Mouse (Mus musculus) embryo, embryonic 10 days (tissue): Measurements from ENCODE around the gene Fhod1.
"Not testable (repeated sequence)": the region's sequence is repeated elsewhere in the genome, so short reads cannot be mapped to it uniquely, and the experiment has no call there.

Source experiments
- DNase-seq: peaks from one replicate; pipeline ENCODE4 v3.0.0-alpha.2; 2015; ENCODE audit warnings: low spot score

The Fhod1 gene

DNA sequence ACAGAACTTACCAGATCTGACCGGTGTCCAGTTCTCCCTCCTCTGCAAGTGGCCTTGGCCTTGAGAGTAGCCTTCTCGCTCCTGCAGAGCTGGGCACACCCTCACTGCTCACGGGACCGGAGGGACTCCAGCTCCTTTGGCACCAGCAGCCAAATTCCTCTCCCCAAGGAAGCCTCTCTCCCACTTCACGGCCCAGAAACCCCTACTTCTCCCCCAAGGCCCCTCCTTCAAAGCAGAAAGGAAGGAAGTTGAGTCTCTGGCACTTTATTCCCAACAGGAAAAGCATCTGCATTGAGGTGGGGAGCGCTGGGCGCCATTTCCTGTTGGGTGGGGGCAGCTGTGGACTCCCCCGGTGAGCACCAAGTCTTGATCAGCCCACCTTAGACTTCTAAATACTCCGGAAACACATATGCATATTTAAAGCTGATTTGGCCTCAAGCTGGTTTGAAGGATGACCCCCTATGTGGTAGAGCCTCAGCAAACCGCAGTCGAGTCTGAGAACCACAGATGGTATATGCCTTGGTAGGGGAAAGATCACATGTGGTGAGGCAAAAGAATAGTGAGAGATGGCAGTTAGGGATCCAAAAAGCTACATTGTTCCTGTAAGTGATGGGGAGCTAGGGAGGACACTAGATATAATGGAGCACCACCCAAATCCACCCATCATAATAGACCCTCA is 51.7 kb downstream of the Fhod1 start, which contains the start of gene Exoc3l:
Exoc3l (minus strand) TSS at position 207 of the 679 bp plus-strand sequence.
- DNase-seq: no peak

DNA sequence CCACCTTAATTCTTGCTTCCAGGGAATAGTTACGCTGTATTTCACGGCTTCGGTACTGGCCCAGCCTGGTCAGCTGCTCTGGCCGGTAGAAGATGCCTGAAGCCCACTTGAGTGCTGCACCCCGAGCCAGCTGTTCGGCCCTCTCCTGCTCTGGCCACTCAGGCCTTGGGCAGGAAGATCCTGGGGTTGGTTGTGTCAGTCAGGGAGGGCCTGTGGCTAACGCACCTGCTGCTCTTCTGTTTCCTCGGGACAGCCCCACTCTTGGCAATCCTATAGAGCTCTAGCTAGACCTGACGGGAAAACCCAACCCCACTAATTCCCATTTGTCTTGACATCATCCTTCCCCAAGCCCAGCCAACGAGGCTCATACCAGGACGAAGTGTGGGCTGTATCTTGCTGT is 52.5 kb downstream of the Fhod1 start:
- no peak for DNase-seq

DNA sequence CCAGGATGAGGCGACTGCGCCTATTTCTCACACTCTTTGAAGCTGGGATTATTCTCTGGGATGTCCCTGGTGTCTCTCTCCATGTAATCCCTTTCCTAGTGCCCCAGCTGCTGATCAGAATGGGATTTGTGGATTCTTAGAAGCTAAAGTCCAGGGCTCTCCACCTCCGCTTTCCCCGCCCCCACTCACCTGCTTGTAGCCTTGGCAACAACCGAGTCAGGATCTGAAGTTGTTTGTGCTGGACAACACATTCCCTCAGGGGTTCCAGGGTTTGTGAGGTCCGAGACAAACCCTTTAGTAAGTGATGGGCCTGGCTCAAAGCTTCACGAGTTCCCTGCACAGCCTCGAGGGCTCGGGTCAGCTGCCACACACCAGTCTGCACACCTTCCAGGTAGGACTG is 53.0 kb downstream of the Fhod1 start:
- no peak for DNase-seq

DNA sequence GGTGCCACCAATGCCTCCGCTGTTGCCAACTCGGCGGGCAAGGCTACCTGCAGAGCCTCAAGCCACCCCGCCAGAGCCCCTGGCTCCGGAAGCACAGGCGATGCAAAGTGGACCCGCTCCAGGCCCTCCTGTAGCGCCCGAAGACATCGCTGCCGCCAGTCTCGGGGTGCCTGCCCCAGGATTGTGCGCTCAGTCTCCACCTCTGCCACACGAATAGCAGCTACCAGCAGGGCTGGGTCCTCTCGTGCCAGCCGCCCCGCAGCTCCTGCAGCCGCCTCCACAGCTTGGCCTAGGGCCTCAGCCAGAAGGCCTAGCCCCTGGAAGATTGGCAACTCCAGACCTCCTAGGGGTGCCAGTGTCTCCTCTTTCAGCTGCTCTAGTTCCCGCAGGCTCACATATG is 54.3 kb downstream of the Fhod1 start:
- no peak for DNase-seq

DNA sequence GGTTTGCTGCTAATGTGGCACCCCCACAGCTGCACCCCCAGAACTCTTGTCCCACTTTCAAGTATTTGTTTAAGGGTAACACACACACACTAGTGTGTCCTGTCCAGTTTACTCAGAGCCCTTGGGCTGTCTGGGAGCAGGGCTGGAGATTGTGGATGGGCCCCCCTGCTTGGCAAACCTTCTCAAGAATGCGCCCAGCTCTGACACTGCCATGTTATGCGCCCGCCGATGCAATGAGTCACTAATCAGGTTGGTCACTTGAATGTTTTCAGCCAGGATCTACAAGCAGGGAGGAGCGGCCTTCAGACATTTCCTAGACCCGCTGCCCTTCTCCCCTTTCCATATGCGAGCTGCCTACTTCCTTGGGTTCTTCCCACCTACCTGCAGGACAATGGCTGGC is 55.3 kb downstream of the Fhod1 start:
- DNase-seq: no peak

DNA sequence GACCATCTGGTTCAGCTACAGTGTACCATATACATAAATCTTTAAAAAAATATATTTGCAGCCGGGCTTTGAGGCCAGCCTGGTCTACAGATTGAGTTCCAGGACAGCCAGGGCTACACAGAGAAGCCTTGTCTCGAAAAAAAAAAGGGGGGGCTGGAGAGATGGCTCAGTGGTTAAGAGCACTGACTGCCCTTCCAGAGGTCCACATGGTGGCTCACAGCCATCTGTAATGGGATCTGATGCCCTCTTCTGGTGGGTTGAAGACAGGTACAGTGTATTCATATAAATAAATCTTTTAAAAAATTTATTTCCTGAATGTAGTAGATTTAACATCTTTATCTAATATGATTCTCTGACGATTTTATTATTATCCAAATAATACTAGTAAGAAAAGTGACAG is 56.0 kb downstream of the Fhod1 start:
- DNase-seq: not testable (repeated sequence)

DNA sequence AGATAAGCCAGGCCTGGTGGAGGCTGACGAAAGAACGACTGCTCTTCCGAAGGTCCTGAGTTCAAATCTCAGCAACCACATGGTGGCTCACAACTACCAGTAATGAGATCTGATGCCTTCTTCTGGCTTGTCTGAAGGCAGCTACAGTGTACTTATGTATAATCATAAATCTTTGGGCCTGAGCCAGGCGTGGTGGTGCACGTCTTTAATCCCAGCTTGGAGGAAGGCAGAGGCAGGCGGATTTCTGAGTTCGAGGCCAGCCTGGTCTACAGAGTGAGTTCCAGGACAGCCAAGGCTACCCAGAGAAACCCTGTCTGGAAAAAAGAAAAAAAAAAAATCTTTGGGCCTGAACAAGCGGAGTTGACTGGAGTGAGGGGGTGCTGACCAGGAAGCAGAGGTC is 56.4 kb downstream of the Fhod1 start:
- not testable (repeated sequence) for DNase-seq

DNA sequence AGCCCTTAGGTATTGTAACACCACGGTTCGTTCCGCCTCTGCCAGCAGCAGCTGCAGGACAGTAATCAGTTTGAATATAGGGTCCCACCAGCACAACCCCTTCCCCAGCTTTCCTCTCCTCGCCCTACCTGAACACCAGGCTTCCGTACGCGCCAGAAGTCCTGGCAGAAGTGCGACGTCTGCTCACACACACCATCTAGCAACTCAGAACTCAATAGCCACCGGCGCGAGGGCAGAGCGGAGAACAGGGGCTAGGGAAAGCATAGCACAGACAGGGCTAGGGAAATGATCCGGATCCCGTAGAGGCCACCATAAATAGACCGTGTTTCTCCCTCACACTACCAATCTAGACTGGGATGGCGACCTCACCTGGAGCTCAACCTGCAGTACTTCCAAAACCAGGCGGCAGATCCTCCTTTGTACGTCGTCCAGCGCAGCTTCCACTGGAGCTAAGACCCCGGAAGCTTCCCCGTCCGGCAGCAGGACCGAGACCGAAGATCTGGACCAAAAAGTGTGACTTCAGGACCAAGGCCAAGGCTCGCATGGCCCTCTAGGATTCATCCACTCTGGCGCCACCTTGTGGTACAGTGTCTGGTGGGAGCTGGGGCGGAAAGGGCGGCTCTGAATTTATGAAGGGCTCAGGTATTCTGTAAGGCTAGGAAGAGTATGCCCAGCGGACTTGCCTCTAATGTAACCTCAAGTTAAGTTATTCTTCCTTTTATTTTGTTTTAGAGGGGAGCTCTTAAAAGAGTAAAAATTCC is 57.0 kb downstream of the Fhod1 start:
- DNase-seq: peak; percentile 97

DNA sequence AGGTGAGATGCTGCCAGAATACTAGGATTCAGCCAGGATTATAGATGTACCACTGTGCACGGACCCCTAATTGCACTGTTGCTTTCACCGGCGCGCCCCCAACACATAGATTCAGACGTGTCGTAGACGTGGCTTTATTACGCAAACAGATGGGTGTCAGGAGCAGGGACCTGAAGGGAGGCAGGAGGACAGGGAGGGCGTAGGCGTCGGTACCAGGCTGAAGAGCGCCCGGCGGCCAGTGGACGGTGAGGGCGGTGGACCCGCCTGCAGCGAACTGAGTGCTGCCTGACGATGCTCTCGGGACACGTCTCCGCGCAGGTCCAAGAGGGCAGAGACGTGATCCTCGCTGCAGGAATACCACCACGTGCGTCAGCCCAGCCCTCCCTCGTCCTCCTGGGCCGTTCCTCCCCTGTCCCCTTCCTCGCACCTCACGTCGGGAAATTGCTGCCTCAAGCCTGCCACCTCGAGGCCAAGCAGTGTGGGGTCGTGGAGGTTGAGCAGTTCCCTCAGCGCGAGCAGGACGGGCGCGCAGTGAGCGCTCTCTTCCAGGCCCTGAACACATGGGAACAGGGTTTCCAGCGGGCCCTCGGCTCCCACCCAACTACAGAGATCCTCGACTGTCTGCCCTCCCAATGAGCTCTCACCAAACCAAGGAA is 57.8 kb downstream of the Fhod1 start, which contains the start of gene 4931428F04Rik:
4931428F04Rik (minus strand) TSS at position 60 of the 656 bp plus-strand sequence.
- peak; percentile 76 for DNase-seq

DNA sequence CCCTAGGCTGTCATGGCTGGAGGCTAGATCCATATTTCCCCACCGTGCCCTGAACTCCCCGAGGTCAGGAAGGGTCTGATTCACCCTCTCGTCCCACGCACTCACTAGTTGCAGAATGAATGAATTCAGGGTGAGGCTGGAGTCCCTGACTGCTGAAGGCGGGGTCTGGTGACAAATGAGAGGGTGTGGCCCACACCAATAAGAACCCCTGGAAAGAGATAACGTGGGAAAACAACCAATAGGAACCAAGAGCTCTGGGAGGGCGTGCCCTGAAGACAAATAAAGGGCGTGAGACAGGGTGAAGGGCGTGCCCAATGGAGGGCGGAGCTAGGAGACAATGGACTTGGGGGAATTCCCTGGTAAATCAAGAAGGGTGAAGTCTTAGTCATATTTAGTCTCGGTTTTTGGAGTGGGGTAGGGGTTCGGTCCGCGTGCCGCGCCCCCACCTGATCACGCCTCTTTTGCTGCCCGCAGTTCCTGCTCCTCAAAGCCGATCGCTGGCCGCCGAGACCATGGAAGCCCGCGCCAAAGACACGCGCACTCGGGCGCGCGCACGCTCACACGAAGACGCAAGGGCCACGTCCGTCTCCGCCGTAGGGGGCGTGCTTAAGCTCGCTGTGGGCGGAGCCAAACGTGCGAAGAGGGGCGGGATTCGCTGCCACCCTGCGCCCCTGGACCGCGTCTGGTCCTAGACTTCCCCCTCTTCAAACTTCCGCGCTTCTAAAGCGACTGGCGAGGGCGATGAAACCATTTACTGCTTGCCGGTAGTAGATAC is 58.6 kb downstream of the Fhod1 start:
- peak; percentile 97 for DNase-seq

DNA sequence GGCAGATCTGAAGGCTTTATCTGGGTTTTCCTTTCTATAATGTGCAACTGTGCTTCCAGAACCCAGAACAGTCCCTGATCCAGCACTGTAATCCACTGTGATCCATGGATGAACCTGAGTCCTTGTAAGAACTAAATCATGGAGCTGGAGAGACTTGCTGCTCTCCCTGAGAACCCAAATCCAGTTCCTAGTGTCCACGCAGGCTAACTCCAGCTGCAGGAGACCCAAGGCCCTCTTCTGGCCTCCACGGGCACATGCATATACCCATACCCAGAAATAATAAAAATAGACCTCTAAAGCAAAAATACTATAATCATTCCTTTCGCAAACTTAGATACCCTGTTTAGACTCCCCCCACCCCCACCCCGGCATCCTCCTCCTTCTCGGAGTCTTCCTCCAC is 59.5 kb downstream of the Fhod1 start:
- DNase-seq: no peak

DNA sequence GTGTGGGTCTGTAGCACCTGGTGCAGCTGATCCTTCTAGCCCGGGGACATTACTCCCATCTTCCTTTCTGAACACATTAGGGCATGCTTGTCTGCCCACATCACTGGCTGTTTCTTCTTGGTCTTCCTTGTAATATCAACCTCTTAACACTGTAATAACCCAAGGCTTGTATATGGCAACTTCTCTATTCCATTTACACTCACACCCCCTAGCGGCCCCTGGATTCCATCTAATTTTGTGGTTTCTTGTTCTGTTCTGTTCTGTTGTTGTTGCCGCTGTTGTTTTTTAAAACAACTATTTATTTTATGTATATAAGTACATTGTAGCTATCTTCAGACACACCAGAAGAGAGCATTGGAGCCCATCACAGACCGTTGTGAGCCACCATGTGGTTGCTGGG is 60.8 kb downstream of the Fhod1 start:
- DNase-seq: no peak

DNA sequence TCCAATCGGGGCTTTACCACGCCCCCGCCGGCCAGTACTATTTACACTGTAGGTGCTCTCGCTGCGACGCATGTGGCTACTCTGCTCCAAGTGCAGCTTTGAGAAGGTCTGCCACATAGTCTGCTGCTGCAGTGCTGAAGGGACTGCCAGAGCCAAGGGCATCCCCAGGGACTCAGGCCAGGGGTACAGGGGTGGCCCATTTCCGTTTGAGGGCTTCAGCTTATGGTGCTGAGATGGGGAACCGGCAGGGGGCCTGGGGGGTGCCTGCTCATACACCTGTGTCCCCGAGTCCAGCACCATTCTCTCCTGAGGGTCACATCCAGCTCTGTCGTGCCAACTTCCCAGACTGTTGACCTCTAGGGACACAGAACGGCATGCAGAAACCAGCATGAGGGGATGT is 62.2 kb downstream of the Fhod1 start:
- no peak for DNase-seq

DNA sequence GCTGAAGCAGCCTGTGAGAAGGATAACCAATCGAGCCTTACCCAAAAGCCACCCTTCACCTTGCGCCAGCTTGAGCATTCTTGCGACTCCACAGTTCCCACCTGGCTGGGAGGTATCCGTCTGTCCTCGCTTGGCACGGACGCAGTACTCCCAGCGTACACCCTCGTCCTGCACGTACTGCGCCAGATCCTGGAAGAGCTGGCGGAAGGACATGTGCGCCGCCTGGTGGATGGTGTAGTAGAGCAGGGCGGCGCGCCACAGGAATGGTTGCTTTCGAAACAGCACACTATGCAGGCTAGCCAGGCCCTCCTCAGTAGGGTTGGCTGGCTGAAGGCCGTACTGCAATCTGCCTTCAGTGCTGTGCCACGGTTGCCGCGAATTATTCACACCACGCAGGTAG is 64.7 kb downstream of the Fhod1 start:
- peak; percentile 85 for DNase-seq

DNA sequence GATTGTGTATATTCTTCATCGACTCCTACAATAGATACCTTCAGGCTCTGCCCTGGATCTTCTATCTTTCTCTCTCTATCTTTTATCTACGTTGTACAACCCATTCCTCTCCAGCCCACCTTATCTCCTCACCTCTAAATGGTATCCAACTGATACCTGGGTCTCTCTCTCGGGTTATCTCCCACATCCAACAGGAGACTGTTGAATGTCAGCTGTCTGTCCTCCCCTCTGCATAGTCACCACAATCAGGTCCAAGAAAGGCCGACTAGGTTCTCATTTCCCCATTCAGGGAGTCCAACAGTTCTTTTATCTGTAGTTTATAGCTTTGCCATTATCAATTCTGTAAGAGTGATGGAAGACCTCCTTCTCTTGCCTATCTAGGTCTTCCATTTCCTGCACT is 65.5 kb downstream of the Fhod1 start:
- DNase-seq: no peak

DNA sequence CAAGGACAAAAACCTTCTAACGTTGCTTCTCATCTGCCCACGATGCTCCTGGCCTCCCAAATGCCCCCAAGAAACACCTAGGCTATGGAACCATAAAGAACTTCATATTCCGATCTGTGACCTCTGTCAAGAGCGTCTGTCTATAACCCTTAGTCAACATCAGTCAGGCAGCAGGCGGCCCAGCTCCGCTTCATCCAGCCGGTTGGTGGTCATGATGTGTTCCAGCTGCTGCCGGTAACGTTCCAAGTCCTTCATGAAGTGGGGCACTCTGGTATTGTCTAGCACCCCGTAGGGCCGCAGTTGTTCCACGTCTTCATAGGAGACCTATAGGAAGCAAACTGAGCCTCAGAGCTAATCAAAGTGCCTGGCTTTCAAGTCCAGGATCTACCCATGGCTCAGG is 65.9 kb downstream of the Fhod1 start:
- no peak for DNase-seq

DNA sequence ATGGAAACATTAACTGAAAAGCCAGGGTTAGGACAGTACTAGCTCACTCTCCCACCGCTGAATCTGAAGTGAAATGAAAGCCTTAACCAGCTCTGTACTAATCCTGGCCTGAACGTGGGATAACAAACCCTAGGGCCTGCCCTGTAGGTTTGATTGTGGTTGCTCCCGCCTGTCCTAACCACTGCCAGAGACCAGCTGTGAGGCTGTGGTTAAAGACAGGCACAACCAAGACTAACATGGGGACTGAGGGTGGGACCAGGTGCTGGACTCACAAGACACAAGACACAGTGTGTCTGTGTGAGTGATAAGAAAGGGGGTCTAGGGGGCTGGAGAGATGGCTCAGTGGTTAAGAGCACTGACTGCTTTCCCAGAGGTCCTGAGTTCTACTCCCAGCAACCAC is 67.2 kb downstream of the Fhod1 start:
- no peak for DNase-seq
